Mouse (Mus musculus) stomach, embryonic 16.5 days (tissue): ENCODE results near the gene Hk1. TPM values are rescaled to one million over a fixed set of nuclear protein-coding genes. Genes with fewer than 3 reads are reported as not detected.
A peak's percentile ranks its signal among the peaks of the same experiment; 100 is the strongest.

Experiments
- ATAC-seq: fragments of 200-750 bp; cut with Nextera tagmentation; 2 replicates; pipeline ENCODE4 v1.8.0; 2017; ENCODE audit warnings: moderate number of reproducible peaks, moderate TSS enrichment; ENCODE audit not compliant: insufficient read depth, low FRiP score
- H3K27ac ChIP-seq: fragments of 300-500 bp; sonication (generic); 2 replicates; pipeline ENCODE4 v1.5.1; 2014; ENCODE audit warnings: low read length
- H3K27me3 ChIP-seq: fragments of 300-500 bp; sonication (generic); 2 replicates; pipeline ENCODE4 v1.6.1; 2014; ENCODE audit warnings: low read length, control low read depth, mixed read lengths; ENCODE audit not compliant: control insufficient read depth, insufficient read depth
- H3K36me3 ChIP-seq: fragments of 300-500 bp; sonication (generic); 2 replicates; pipeline ENCODE4 v1.6.1; 2014; ENCODE audit warnings: low read length; ENCODE audit not compliant: control insufficient read depth, insufficient read depth
- H3K4me1 ChIP-seq: fragments of 300-500 bp; sonication (generic); 2 replicates; pipeline ENCODE4 v1.6.1; 2014; ENCODE audit warnings: low read length, control low read depth, mixed read lengths; ENCODE audit not compliant: control insufficient read depth, insufficient read depth
- H3K4me2 ChIP-seq: fragments of 300-500 bp; sonication (generic); 2 replicates; pipeline ENCODE4 v1.6.1; 2014; ENCODE audit warnings: low read depth, low read length, mixed read lengths
- H3K4me3 ChIP-seq: fragments of 300-500 bp; sonication (generic); replicated peaks from 2 replicates; pipeline ENCODE4 v1.5.1; 2014; ENCODE audit warnings: mild to moderate bottlenecking, low read length
- H3K9ac ChIP-seq: fragments of 300-500 bp; sonication (generic); 2 replicates; pipeline ENCODE4 v1.6.1; 2014; ENCODE audit warnings: low read length
- H3K9me3 ChIP-seq: fragments of 300-500 bp; sonication (generic); replicated peaks from 2 replicates; pipeline ENCODE4 v1.6.1; 2016; ENCODE audit warnings: low read length, control low read depth; ENCODE audit not compliant: control insufficient read depth
- WGBS: fragments of 180-500 bp; shearing (Covaris S2); extraction: QIAGEN DNeasy Blood & Tissue Kit; methylation state at CpG from one replicate; pipeline ENCODE4 v1.1.7; 2014; 5-methylcytosine and 5-hydroxymethylcytosine counted together
- polyA plus RNA-seq: library from polyadenylated mRNA; unstranded; fragments of >200 nt; fragmentation: Nextera tagmentation; extraction: Ambion mirVana; gene quantifications from 2 replicates; pipeline ENCODE4 v1.2.1, GENCODE M21; 2015

Hk1 gene
- polyA plus RNA-seq, 1 experiment from 2014 or later: 55.0 TPM

DNA sequence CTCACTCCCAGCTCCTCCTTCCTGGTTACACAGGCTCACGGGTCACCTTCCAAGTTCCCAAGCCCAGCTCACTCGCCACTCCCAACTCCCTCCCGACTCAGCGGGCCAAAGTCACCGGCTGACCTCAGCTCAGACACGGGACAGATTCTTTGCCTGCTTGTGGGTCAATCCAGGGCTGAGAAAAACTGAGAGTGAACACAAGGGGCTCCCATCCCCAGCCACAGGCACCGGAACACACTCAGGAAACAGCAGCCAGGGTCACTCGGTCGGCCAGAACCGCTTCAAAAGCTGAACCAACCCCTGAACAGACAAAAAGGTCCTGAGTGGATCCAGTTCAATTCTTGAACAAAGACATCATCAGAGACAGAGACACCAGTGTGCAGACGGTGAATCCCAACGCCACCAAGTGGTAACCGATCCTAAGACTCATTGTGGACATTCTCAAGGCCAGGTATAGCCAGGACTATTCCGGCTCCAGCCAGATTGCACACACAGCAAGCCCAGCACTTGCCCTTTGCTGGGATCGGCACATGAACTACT, 65.8 kb downstream of the Hk1 start:
- ATAC-seq: no peak; the same call in 1 of the 2 replicates
- Histone ChIP-seq H3K4me3 (no peak overlapping the region), H3K9me3 (no peaks in the 10 kb centered on the region), H3K27me3 (no peaks in the 10 kb centered on the region), H3K36me3 (no peaks in the 10 kb centered on the region), H3K4me1 (peaks cover 14% of the 10 kb centered on the region; the same call in 1 of the 2 replicates), H3K27ac (no peak overlapping the region), H3K4me2 (no peak overlapping the region), H3K9ac (no peak overlapping the region)
- WGBS: 52% methylated on average over 15 of the region's 15 CpGs

DNA sequence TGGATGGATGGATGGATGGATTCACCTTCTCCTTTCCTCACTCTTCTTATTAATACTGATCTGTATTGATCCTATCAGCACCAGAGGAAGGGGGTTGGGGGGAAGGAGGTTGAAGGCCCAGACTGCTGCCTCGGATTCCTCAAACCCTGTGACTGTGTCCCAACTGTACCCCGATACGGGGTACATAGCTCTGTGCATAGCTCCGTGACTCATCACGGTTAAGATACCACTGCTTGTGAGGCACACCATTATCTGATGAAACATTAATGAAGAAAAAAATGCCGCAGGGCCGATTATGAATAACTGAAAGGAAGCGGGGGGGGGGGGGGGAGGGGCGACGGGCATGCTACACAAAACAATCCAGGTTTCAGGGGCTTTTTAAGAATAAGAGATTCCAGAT, 66.6 kb downstream of the Hk1 start:
- no peak for ATAC-seq
- 71% methylated on average over 10 of the region's 10 CpGs for WGBS
- Histone ChIP-seq H3K4me3 (no peak overlapping the region), H3K36me3 (no peaks in the 10 kb centered on the region), H3K27me3 (no peaks in the 10 kb centered on the region), H3K9me3 (no peaks in the 10 kb centered on the region), H3K9ac (no peak overlapping the region), H3K27ac (no peak overlapping the region), H3K4me2 (no peak overlapping the region), H3K4me1 (peaks cover 14% of the 10 kb centered on the region; the same call in 1 of the 2 replicates)

DNA sequence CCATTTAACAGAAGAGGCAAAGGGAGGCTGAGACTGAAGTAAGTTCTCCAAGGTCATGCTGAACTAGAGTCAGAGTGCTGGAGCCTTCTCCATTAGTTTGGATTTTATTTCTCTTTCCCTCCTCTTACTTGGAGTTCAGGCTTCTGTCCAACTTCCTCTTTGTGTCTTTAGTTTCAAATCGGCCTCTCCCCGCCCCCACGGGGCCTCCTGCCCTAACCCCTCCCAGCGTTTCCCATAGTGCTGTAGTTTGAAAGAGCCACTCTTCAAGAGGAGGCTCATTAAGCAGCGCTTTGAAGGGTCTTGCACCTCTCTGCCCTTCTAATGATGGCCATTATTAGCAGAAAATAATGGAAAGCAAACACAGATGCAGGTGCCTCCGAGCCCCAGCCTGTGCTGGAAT, 68.2 kb downstream of the Hk1 start:
- H3K4me2 ChIP-seq: peak overlapping the region; percentile 26; the same call in 1 of the 2 replicates
- H3K9ac ChIP-seq: peak overlapping the region; percentile 6; the same call in 1 of the 2 replicates
- H3K36me3 ChIP-seq: no peaks in the 10 kb centered on the region
- no peaks in the 10 kb centered on the region for H3K9me3 ChIP-seq
- 27% methylated on average over 6 of the region's 6 CpGs for WGBS
- H3K27ac ChIP-seq: peak overlapping the region; percentile 67
- no peak overlapping the region for H3K4me3 ChIP-seq
- ATAC-seq: peak; percentile 27; the same call in 1 of the 2 replicates
- peaks cover 12% of the 10 kb centered on the region; the same call in 1 of the 2 replicates for H3K4me1 ChIP-seq
- no peaks in the 10 kb centered on the region for H3K27me3 ChIP-seq

DNA sequence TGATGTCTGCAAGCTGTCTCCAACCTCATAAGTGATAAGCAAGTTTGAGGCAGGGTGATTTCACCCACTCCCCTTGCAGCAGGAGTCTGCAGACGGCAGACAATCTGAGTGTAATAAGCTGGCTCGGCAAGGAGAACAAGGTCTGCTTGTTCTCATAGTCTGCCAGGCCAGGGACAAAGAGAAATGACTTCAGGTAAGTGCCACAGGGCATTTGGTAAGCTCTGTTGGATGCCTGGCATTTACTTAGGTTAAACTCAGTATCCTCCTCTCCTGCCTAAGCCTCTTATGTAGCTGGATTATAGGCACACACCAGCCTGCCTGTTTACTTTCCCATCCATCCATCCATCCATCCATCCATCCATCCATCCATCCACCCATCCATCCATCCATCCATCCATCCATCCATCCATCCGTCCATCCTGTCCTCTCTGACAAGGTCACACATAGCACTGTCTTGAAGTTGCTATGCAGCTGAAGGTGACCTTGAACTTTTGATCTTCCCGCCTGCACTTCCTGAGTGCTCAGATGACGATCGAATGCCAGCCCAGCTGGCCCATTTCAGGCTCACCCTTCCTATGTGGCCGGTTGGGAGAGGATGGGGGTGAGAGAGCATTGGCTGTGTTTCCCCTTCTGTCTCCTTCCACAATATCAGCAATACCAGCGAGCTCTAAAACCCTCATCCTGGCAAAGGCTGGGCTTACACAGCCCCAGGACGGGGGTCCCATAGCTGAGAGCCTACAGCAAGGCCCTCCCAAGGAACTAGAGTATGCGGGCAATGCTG, 69.3 kb downstream of the Hk1 start:
- H3K4me1 ChIP-seq: peaks cover 11% of the 10 kb centered on the region; the same call in 1 of the 2 replicates
- H3K9me3 ChIP-seq: no peaks in the 10 kb centered on the region
- WGBS: 71% methylated on average over 10 of the region's 10 CpGs
- H3K9ac ChIP-seq: no peak overlapping the region
- H3K27me3 ChIP-seq: no peaks in the 10 kb centered on the region
- no peaks in the 10 kb centered on the region for H3K36me3 ChIP-seq
- H3K4me2 ChIP-seq: no peak overlapping the region
- H3K27ac ChIP-seq: no peak overlapping the region
- no peak overlapping the region for H3K4me3 ChIP-seq
- ATAC-seq: no peak

DNA sequence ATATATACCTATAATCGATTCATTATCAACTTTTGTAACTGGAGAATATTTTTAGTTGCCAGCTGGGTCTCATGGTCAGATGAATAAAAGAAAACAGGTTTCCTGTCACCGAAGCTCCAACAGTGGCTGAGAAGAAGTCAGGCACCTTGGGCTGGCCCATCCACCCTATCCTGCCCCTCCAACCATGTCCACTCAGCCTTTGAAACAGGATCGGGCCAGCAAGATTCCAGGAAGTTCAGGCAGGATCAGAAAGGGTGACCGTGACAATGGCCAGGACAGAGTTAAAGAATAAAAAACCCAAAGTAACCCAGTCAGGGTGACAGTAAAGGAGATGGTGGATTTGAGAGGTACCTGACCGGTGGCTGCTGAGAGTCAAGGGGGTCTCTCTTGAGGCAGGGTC, 70.1 kb downstream of the Hk1 start:
- ATAC-seq: no peak
- H3K27ac ChIP-seq: no peak overlapping the region
- peaks cover 11% of the 10 kb centered on the region; the same call in 1 of the 2 replicates for H3K4me1 ChIP-seq
- H3K36me3 ChIP-seq: no peaks in the 10 kb centered on the region
- H3K27me3 ChIP-seq: no peaks in the 10 kb centered on the region
- H3K9ac ChIP-seq: no peak overlapping the region
- H3K4me3 ChIP-seq: no peak overlapping the region
- H3K9me3 ChIP-seq: no peaks in the 10 kb centered on the region
- H3K4me2 ChIP-seq: no peak overlapping the region
- 90% methylated on average over 5 of the region's 5 CpGs for WGBS

DNA sequence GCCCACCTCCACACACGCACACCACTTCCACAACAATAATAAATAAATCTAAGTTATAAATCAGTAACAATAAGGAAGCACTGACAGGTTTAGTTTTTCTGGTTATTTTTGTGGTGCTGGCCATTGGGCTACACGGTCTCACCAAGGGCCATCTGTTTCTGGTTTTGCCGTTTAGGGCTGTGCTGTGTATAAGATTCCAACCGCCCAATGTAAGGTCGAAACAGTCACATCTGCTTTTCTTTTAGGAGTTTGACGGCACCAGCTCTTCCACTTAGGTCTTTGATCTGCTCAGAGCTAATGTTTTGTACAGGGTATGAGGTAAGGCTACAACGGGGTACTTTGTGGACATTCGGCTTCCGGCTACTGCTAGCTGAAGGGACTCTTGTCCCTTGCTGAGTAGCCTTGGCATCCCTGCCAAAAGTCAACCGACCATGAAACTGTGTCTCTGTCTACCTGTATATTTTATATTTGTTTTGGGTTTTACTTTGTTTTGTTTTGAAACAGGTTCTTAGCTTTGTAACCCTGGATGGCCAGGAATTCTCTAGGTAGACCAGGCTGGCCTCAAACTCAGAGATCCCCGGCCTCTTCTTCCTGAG, 70.7 kb downstream of the Hk1 start:
- H3K4me1 ChIP-seq: peaks cover 11% of the 10 kb centered on the region; the same call in 1 of the 2 replicates
- 81% methylated on average over 11 of the region's 11 CpGs for WGBS
- H3K36me3 ChIP-seq: no peaks in the 10 kb centered on the region
- no peak overlapping the region for H3K4me2 ChIP-seq
- no peaks in the 10 kb centered on the region for H3K27me3 ChIP-seq
- H3K4me3 ChIP-seq: no peak overlapping the region
- no peaks in the 10 kb centered on the region for H3K9me3 ChIP-seq
- no peak for ATAC-seq
- H3K9ac ChIP-seq: no peak overlapping the region
- H3K27ac ChIP-seq: no peak overlapping the region

DNA sequence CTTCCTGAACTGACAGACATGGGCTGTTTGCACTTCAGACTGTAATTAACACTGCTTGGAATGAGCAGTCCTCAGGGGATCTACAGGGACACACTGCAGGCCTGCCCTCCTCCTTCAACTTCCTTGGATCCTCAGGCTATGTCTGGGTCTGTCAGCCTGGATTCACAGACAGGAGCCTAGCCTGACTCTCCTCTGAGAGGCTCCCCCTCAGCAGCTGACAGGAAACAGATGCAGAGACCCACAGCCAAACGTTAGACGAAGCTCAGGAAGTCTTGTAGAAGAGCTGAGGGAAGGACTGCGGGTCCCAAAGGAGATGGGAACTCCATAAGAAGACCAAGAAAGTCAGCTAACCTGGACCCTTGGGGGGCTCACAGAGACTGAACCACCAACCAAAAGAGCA, 73.2 kb downstream of the Hk1 start:
- H3K27ac ChIP-seq: peak overlapping the region; percentile 47; the same call in 1 of the 2 replicates
- no peaks in the 10 kb centered on the region for H3K27me3 ChIP-seq
- peak; percentile 52; the same call in 1 of the 2 replicates for ATAC-seq
- H3K9me3 ChIP-seq: no peaks in the 10 kb centered on the region
- no peak overlapping the region for H3K9ac ChIP-seq
- no peak overlapping the region for H3K4me3 ChIP-seq
- no peaks in the 10 kb centered on the region for H3K36me3 ChIP-seq
- no peak overlapping the region for H3K4me2 ChIP-seq
- 53% methylated on average over 3 of the region's 3 CpGs for WGBS
- peaks cover 3% of the 10 kb centered on the region; the same call in 1 of the 2 replicates for H3K4me1 ChIP-seq

DNA sequence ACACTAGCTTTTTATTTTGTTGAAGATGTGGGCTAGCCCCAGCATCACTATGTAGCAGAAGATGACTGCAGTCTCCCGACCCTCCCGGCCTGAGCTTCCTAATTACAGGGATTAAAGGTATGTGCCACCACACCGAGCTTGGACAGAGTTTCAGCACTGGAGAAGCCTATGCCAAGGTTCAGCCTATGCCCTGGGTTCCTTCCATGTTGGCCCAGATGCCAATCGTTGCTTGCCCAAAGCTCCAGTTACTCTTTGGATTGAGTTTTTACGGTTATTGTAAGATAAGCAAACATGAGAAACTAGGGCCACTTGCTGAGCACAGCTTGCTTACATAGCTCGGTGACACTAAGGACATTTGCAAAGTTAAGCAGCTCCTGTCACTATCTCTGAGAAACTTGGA, 74.6 kb downstream of the Hk1 start:
- WGBS: 80% methylated on average over 6 of the region's 6 CpGs
- ATAC-seq: no peak
- no peaks in the 10 kb centered on the region for H3K4me1 ChIP-seq

More for the DNA sequence above, 74.6 kb downstream of the Hk1 start:
- H3K4me2 ChIP-seq: no peak overlapping the region
- H3K4me3 ChIP-seq: no peak overlapping the region
- no peak overlapping the region for H3K9ac ChIP-seq
- no peaks in the 10 kb centered on the region for H3K9me3 ChIP-seq
- H3K36me3 ChIP-seq: no peaks in the 10 kb centered on the region
- H3K27me3 ChIP-seq: no peaks in the 10 kb centered on the region
- no peak overlapping the region for H3K27ac ChIP-seq
